Mouse (Mus musculus): Measurements from ENCODE around the gene Atp5mpl. TPM values are rescaled to one million over a fixed set of nuclear protein-coding genes. Genes with fewer than 3 reads are reported as not detected.

The Atp5mpl gene
- polyA plus RNA-seq, 1 experiment, result not detected

GRCm38 (mm10) chr12:111927338-111927737 is 39.4 kb downstream of the Atp5mpl start:
- Histone ChIP-seq H3K27ac (ENCODE audit: insufficient read depth, low read depth, low read length) (no peak overlapping the region), H3K4me3 (ENCODE audit: insufficient read depth, low read depth, low read length) (no peak overlapping the region), H3K4me1 (ENCODE audit: control insufficient read depth, insufficient read depth, low read length) (peaks cover 12% of the 10 kb centered on the region)
- TF ChIP-seq CTCF (IDR thresholded peaks at IDR 0.05; ENCODE audit: insufficient read depth, low read depth, low read length) (no peak), POLR2A (IDR thresholded peaks at IDR 0.05; ENCODE audit: insufficient read depth, low read depth, low read length) (no peak)
- WGBS, result 67% methylated on average over 1 of the region's 1 CpGs

GRCm38 (mm10) chr12:111923117-111923516 is 43.7 kb downstream of the Atp5mpl start:
- no peak for TF ChIP-seq POLR2A (IDR thresholded peaks at IDR 0.05; ENCODE audit: insufficient read depth, low read depth, low read length)
- no peak for TF ChIP-seq CTCF (IDR thresholded peaks at IDR 0.05; ENCODE audit: insufficient read depth, low read depth, low read length)
- H3K27ac ChIP-seq (ENCODE audit: insufficient read depth, low read depth, low read length), result no peak overlapping the region
- peaks cover 14% of the 10 kb centered on the region for H3K4me1 ChIP-seq (ENCODE audit: control insufficient read depth, insufficient read depth, low read length)
- H3K4me3 ChIP-seq (ENCODE audit: insufficient read depth, low read depth, low read length), result no peak overlapping the region
- 90% methylated on average over 6 of the region's 6 CpGs for WGBS

- H3K27ac ChIP-seq (ENCODE audit: insufficient read depth, low read depth, low read length), result no peak overlapping the region
- 49% methylated on average over 9 of the region's 9 CpGs for WGBS
- H3K4me1 ChIP-seq (ENCODE audit: control insufficient read depth, insufficient read depth, low read length), result peaks cover 7% of the 10 kb centered on the region
- TF ChIP-seq CTCF (IDR thresholded peaks at IDR 0.05; ENCODE audit: insufficient read depth, low read depth, low read length) (no peak), POLR2A (IDR thresholded peaks at IDR 0.05; ENCODE audit: insufficient read depth, low read depth, low read length) (no peak)
- H3K4me3 ChIP-seq (ENCODE audit: insufficient read depth, low read depth, low read length), result no peak overlapping the region
These were observed 46.7 kb downstream of the Atp5mpl start for GRCm38 (mm10) chr12:111920046-111920445.

GRCm38 (mm10) chr12:111916514-111917217 is 50.1 kb downstream of the Atp5mpl start:
- Histone ChIP-seq H3K4me1 (ENCODE audit: control insufficient read depth, insufficient read depth, low read length) (peaks cover 5% of the 10 kb centered on the region), H3K27ac (ENCODE audit: insufficient read depth, low read depth, low read length) (no peak overlapping the region), H3K4me3 (ENCODE audit: insufficient read depth, low read depth, low read length) (no peak overlapping the region)
- WGBS, result 64% methylated on average over 12 of the region's 12 CpGs
- no peak for TF ChIP-seq CTCF (IDR thresholded peaks at IDR 0.05; ENCODE audit: insufficient read depth, low read depth, low read length)
- TF ChIP-seq POLR2A (IDR thresholded peaks at IDR 0.05; ENCODE audit: insufficient read depth, low read depth, low read length), result no peak

GRCm38 (mm10) chr12:111915781-111916180 is 51.0 kb downstream of the Atp5mpl start:
- no peak overlapping the region for H3K4me3 ChIP-seq (ENCODE audit: insufficient read depth, low read depth, low read length)
- H3K27ac ChIP-seq (ENCODE audit: insufficient read depth, low read depth, low read length), result no peak overlapping the region
- TF ChIP-seq CTCF (IDR thresholded peaks at IDR 0.05; ENCODE audit: insufficient read depth, low read depth, low read length), result no peak
- TF ChIP-seq POLR2A (IDR thresholded peaks at IDR 0.05; ENCODE audit: insufficient read depth, low read depth, low read length), result no peak
- 96% methylated on average over 6 of the region's 6 CpGs for WGBS
- H3K4me1 ChIP-seq (ENCODE audit: control insufficient read depth, insufficient read depth, low read length), result peaks cover 5% of the 10 kb centered on the region

- Histone ChIP-seq H3K4me3 (ENCODE audit: insufficient read depth, low read depth, low read length) (no peak overlapping the region), H3K4me1 (ENCODE audit: control insufficient read depth, insufficient read depth, low read length) (no peaks in the 10 kb centered on the region; the same call in 1 of the 2 replicates), H3K27ac (ENCODE audit: insufficient read depth, low read depth, low read length) (no peak overlapping the region)
- WGBS, result 72% methylated on average over 3 of the region's 3 CpGs
- no peak for TF ChIP-seq POLR2A (IDR thresholded peaks at IDR 0.05; ENCODE audit: insufficient read depth, low read depth, low read length)
- TF ChIP-seq CTCF (IDR thresholded peaks at IDR 0.05; ENCODE audit: insufficient read depth, low read depth, low read length), result no peak
These were observed 52.7 kb downstream of the Atp5mpl start for GRCm38 (mm10) chr12:111914031-111914430.

- TF ChIP-seq CTCF (IDR thresholded peaks at IDR 0.05; ENCODE audit: insufficient read depth, low read depth, low read length), result no peak
- no peak for TF ChIP-seq POLR2A (IDR thresholded peaks at IDR 0.05; ENCODE audit: insufficient read depth, low read depth, low read length)
- H3K4me3 ChIP-seq (ENCODE audit: insufficient read depth, low read depth, low read length), result no peak overlapping the region
- H3K27ac ChIP-seq (ENCODE audit: insufficient read depth, low read depth, low read length), result no peak overlapping the region
- 83% methylated on average over 7 of the region's 7 CpGs for WGBS
- H3K4me1 ChIP-seq (ENCODE audit: control insufficient read depth, insufficient read depth, low read length), result peaks cover 10% of the 10 kb centered on the region
These were observed 54.0 kb downstream of the Atp5mpl start for GRCm38 (mm10) chr12:111912802-111913201.

- 93% methylated on average over 2 of the region's 2 CpGs for WGBS
These were observed 55.0 kb downstream of the Atp5mpl start for GRCm38 (mm10) chr12:111911796-111912195.

More at GRCm38 (mm10) chr12:111911796-111912195, 55.0 kb downstream of the Atp5mpl start:
- TF ChIP-seq POLR2A (IDR thresholded peaks at IDR 0.05; ENCODE audit: insufficient read depth, low read depth, low read length) (no peak), CTCF (IDR thresholded peaks at IDR 0.05; ENCODE audit: insufficient read depth, low read depth, low read length) (no peak)
- Histone ChIP-seq H3K4me3 (ENCODE audit: insufficient read depth, low read depth, low read length) (no peak overlapping the region), H3K4me1 (ENCODE audit: control insufficient read depth, insufficient read depth, low read length) (peaks cover 10% of the 10 kb centered on the region), H3K27ac (ENCODE audit: insufficient read depth, low read depth, low read length) (no peak overlapping the region)

Other genes starting within 250 kb of the Atp5mpl start
- 135 and 1,741 TPM in 2 replicates for gene Klc1, start 208.1 kb downstream of the Atp5mpl start, polyA plus RNA-seq (2012; ENCODE audit: insufficient read depth, insufficient read length, low replicate concordance, missing spikeins)
- gene Xrcc3, start 153.1 kb downstream of the Atp5mpl start, polyA plus RNA-seq (2012; ENCODE audit: insufficient read depth, insufficient read length, low replicate concordance, missing spikeins), result not detected in 2 replicates
- gene Zfyve21, start 152.8 kb downstream of the Atp5mpl start, polyA plus RNA-seq (2012; ENCODE audit: insufficient read depth, insufficient read length, low replicate concordance, missing spikeins), result not detected in 2 replicates
- gene Ppp1r13b, start 58.9 kb downstream of the Atp5mpl start, polyA plus RNA-seq (2012; ENCODE audit: insufficient read depth, insufficient read length, low replicate concordance, missing spikeins), result not detected in 2 replicates
- not detected in 2 replicates for gene Tdrd9, start 4.6 kb upstream of the Atp5mpl start, polyA plus RNA-seq (2012; ENCODE audit: insufficient read depth, insufficient read length, low replicate concordance, missing spikeins)
- gene Rd3l, start 14.3 kb upstream of the Atp5mpl start, polyA plus RNA-seq (2012; ENCODE audit: insufficient read depth, insufficient read length, low replicate concordance, missing spikeins), result not detected in 2 replicates
- not detected in 2 replicates for gene Aspg, start 139.7 kb upstream of the Atp5mpl start, polyA plus RNA-seq (2012; ENCODE audit: insufficient read depth, insufficient read length, low replicate concordance, missing spikeins)
- not detected in 2 replicates for gene Kif26a, start 179.2 kb upstream of the Atp5mpl start, polyA plus RNA-seq (2012; ENCODE audit: insufficient read depth, insufficient read length, low replicate concordance, missing spikeins)